Mouse (Mus musculus): ENCODE measurements around the gene Smtnl1. TPM values are rescaled to one million over a fixed set of nuclear protein-coding genes. Genes with fewer than 3 reads are reported as not detected.

Smtnl1 gene
- polyA plus RNA-seq, 1 experiment from 2014 or later, result 0.25 TPM

GRCm38 (mm10) chr2:84772454-84772853, 50.0 kb downstream of the Smtnl1 start:
- Histone ChIP-seq H3K4me1 (replicated peaks) (peaks cover 5% of the 10 kb centered on the region), H3K27me3 (0 out of 2 replicates have a peak, but pooled peaks cover 3% of the 10 kb centered on the region), H3K36me3 (no peaks in the 10 kb centered on the region), H3K4me2 (no peak overlapping the region), H3K9ac (no peak overlapping the region), H3K4me3 (no peak overlapping the region), H3K27ac (no peak overlapping the region), H3K9me3 (replicated peaks) (no peaks in the 10 kb centered on the region)
- no peak for ATAC-seq (replicated peaks; ENCODE audit: insufficient number of reproducible peaks, insufficient read depth, low FRiP score, low read depth)
- 87% methylated on average over 4 of the region's 4 CpGs for WGBS

GRCm38 (mm10) chr2:84770501-84770900, 52.0 kb downstream of the Smtnl1 start:
- Histone ChIP-seq H3K4me2 (no peak overlapping the region), H3K27ac (no peak overlapping the region), H3K4me3 (no peak overlapping the region), H3K9ac (no peak overlapping the region), H3K36me3 (no peaks in the 10 kb centered on the region), H3K27me3 (0 out of 2 replicates have a peak, but pooled peaks cover 3% of the 10 kb centered on the region), H3K9me3 (replicated peaks) (no peaks in the 10 kb centered on the region), H3K4me1 (replicated peaks) (peaks cover 5% of the 10 kb centered on the region)
- WGBS, result 71% methylated on average over 6 of the region's 6 CpGs
- ATAC-seq (replicated peaks; ENCODE audit: insufficient number of reproducible peaks, insufficient read depth, low FRiP score, low read depth), result no peak

GRCm38 (mm10) chr2:84762818-84763217, 59.6 kb downstream of the Smtnl1 start:
- Histone ChIP-seq H3K4me1 (replicated peaks) (no peaks in the 10 kb centered on the region), H3K4me3 (no peak overlapping the region), H3K27me3 (no peaks in the 10 kb centered on the region), H3K27ac (no peak overlapping the region), H3K36me3 (no peaks in the 10 kb centered on the region), H3K4me2 (no peak overlapping the region), H3K9ac (no peak overlapping the region), H3K9me3 (replicated peaks) (no peaks in the 10 kb centered on the region)
- 58% methylated on average over 1 of the region's 1 CpGs for WGBS
- no peak for ATAC-seq (replicated peaks; ENCODE audit: insufficient number of reproducible peaks, insufficient read depth, low FRiP score, low read depth)

GRCm38 (mm10) chr2:84762295-84762694, 60.2 kb downstream of the Smtnl1 start:
- ATAC-seq (replicated peaks; ENCODE audit: insufficient number of reproducible peaks, insufficient read depth, low FRiP score, low read depth), result no peak
- no peaks in the 10 kb centered on the region for H3K9me3 ChIP-seq (replicated peaks)
- 56% methylated on average over 4 of the region's 4 CpGs for WGBS

GRCm38 (mm10) chr2:84761840-84762239, 60.6 kb downstream of the Smtnl1 start:
- ATAC-seq (replicated peaks; ENCODE audit: insufficient number of reproducible peaks, insufficient read depth, low FRiP score, low read depth), result no peak
- H3K36me3 ChIP-seq, result no peaks in the 10 kb centered on the region
- no peaks in the 10 kb centered on the region for H3K27me3 ChIP-seq
- WGBS, result 78% methylated on average over 1 of the region's 1 CpGs
- no peaks in the 10 kb centered on the region for H3K4me1 ChIP-seq (replicated peaks)
- no peak overlapping the region for H3K27ac ChIP-seq
- no peaks in the 10 kb centered on the region for H3K9me3 ChIP-seq (replicated peaks)
- H3K4me2 ChIP-seq, result no peak overlapping the region
- no peak overlapping the region for H3K4me3 ChIP-seq
- no peak overlapping the region for H3K9ac ChIP-seq

More at GRCm38 (mm10) chr2:84762295-84762694, 60.2 kb downstream of the Smtnl1 start:
- H3K4me3 ChIP-seq, result no peak overlapping the region
- no peaks in the 10 kb centered on the region for H3K4me1 ChIP-seq (replicated peaks)
- H3K36me3 ChIP-seq, result no peaks in the 10 kb centered on the region
- no peak overlapping the region for H3K4me2 ChIP-seq
- H3K27ac ChIP-seq, result no peak overlapping the region
- no peak overlapping the region for H3K9ac ChIP-seq
- no peaks in the 10 kb centered on the region for H3K27me3 ChIP-seq

- no peak overlapping the region for H3K9ac ChIP-seq
- WGBS, result 71% methylated on average over 3 of the region's 3 CpGs
- no peak overlapping the region for H3K4me3 ChIP-seq
- ATAC-seq (replicated peaks; ENCODE audit: insufficient number of reproducible peaks, insufficient read depth, low FRiP score, low read depth), result no peak
- H3K27ac ChIP-seq, result no peak overlapping the region
- no peaks in the 10 kb centered on the region for H3K27me3 ChIP-seq
- no peaks in the 10 kb centered on the region for H3K9me3 ChIP-seq (replicated peaks)
- no peak overlapping the region for H3K4me2 ChIP-seq
- no peaks in the 10 kb centered on the region for H3K4me1 ChIP-seq (replicated peaks)
- no peaks in the 10 kb centered on the region for H3K36me3 ChIP-seq
Observed at GRCm38 (mm10) chr2:84761309-84761708, 61.1 kb downstream of the Smtnl1 start.

Other genes starting within 250 kb of the Smtnl1 start
- gene Ctnnd1, start 171.9 kb downstream of the Smtnl1 start, polyA plus RNA-seq (2015; fragmentation: Nextera tagmentation; extraction: Ambion mirVana), result 57.6 and 62.9 TPM in 2 replicates
- 0.10 TPM in 2 replicates for gene Btbd18, start 163.6 kb downstream of the Smtnl1 start, polyA plus RNA-seq (2015; fragmentation: Nextera tagmentation; extraction: Ambion mirVana)
- 203 and 214 TPM in 2 replicates for gene Selenoh, start 151.9 kb downstream of the Smtnl1 start, polyA plus RNA-seq (2015; fragmentation: Nextera tagmentation; extraction: Ambion mirVana)
- gene Gm28635, start 144.6 kb downstream of the Smtnl1 start, polyA plus RNA-seq (2015; fragmentation: Nextera tagmentation; extraction: Ambion mirVana), result not detected in 2 replicates
- gene Med19, start 144.2 kb downstream of the Smtnl1 start, polyA plus RNA-seq (2015; fragmentation: Nextera tagmentation; extraction: Ambion mirVana), result 22.1 and 22.2 TPM in 2 replicates
- 156 and 158 TPM in 2 replicates for gene Tmx2, start 143.5 kb downstream of the Smtnl1 start, polyA plus RNA-seq (2015; fragmentation: Nextera tagmentation; extraction: Ambion mirVana)
- 20.2 and 22.4 TPM in 2 replicates for gene Zdhhc5, start 107.5 kb downstream of the Smtnl1 start, polyA plus RNA-seq (2015; fragmentation: Nextera tagmentation; extraction: Ambion mirVana)
- gene Clp1, start 95.3 kb downstream of the Smtnl1 start, polyA plus RNA-seq (2015; fragmentation: Nextera tagmentation; extraction: Ambion mirVana), result 12.8 and 18.6 TPM in 2 replicates
- 3.0 and 3.8 TPM in 2 replicates for gene Ypel4, start 88.6 kb downstream of the Smtnl1 start, polyA plus RNA-seq (2015; fragmentation: Nextera tagmentation; extraction: Ambion mirVana)
- gene Gm19426, start 79.0 kb downstream of the Smtnl1 start, polyA plus RNA-seq (2015; fragmentation: Nextera tagmentation; extraction: Ambion mirVana), result 5.1 and 5.3 TPM in 2 replicates
- 45.2 and 53.2 TPM in 2 replicates for gene Serping1, start 47.2 kb downstream of the Smtnl1 start, polyA plus RNA-seq (2015; fragmentation: Nextera tagmentation; extraction: Ambion mirVana)
- 128 and 145 TPM in 2 replicates for gene Ube2l6, start 23.8 kb downstream of the Smtnl1 start, polyA plus RNA-seq (2015; fragmentation: Nextera tagmentation; extraction: Ambion mirVana)
- gene Timm10, start 4.3 kb upstream of the Smtnl1 start, polyA plus RNA-seq (2015; fragmentation: Nextera tagmentation; extraction: Ambion mirVana), result 76.6 TPM in 2 replicates
- 8.6 and 11.5 TPM in 2 replicates for gene Slc43a1, start 16.2 kb upstream of the Smtnl1 start, polyA plus RNA-seq (2015; fragmentation: Nextera tagmentation; extraction: Ambion mirVana)
- gene Rtn4rl2, start 64.1 kb upstream of the Smtnl1 start, polyA plus RNA-seq (2015; fragmentation: Nextera tagmentation; extraction: Ambion mirVana), result 1.9 and 2.1 TPM in 2 replicates
- 35.8 and 40.8 TPM in 2 replicates for gene Slc43a3, start 113.9 kb upstream of the Smtnl1 start, polyA plus RNA-seq (2015; fragmentation: Nextera tagmentation; extraction: Ambion mirVana)
- 0.35 and 0.57 TPM in 2 replicates for gene Prg2, start 157.8 kb upstream of the Smtnl1 start, polyA plus RNA-seq (2015; fragmentation: Nextera tagmentation; extraction: Ambion mirVana)
- gene Prg3, start 165.6 kb upstream of the Smtnl1 start, polyA plus RNA-seq (2015; fragmentation: Nextera tagmentation; extraction: Ambion mirVana), result not detected in 2 replicates
- 104 and 141 TPM in 2 replicates for gene Ssrp1, start 214.6 kb upstream of the Smtnl1 start, polyA plus RNA-seq (2015; fragmentation: Nextera tagmentation; extraction: Ambion mirVana)
- gene P2rx3, start 214.8 kb upstream of the Smtnl1 start, polyA plus RNA-seq (2015; fragmentation: Nextera tagmentation; extraction: Ambion mirVana), result 0.33 and 0.68 TPM in 2 replicates
- 23.9 and 31.7 TPM in 2 replicates for gene Tnks1bp1, start 225.4 kb upstream of the Smtnl1 start, polyA plus RNA-seq (2015; fragmentation: Nextera tagmentation; extraction: Ambion mirVana)

Measured in heart, embryonic 15.5 days (tissue).